Mouse (Mus musculus) MEL (cell line): ENCODE measurements around the gene Mylk4.

Experiments used
- E2F4 ChIP-seq: IDR thresholded peaks from 2 replicates; pipeline ENCODE4 v1.6.1; 2011; ENCODE audit warnings: low read depth, low read length, improper control_type of control experiment, borderline replicate concordance
- ETS1 ChIP-seq: IDR thresholded peaks from 2 replicates; pipeline ENCODE4 v1.6.1; 2012; ENCODE audit warnings: low read depth, mild to moderate bottlenecking, inconsistent platforms, low read length, improper control_type of control experiment, moderate library complexity
- MAX ChIP-seq: IDR thresholded peaks from 2 replicates; pipeline ENCODE4 v1.6.1; 2011; ENCODE audit warnings: low read length, improper control_type of control experiment
- NRF1 ChIP-seq: IDR thresholded peaks from 2 replicates; pipeline ENCODE4 v1.6.1; 2014; ENCODE audit warnings: low read depth, mild to moderate bottlenecking, inconsistent platforms, low read length, improper control_type of control experiment, moderate library complexity; ENCODE audit not compliant: poor library complexity, insufficient read depth, severe bottlenecking
- POLR2AphosphoS2 ChIP-seq: IDR thresholded peaks from 2 replicates; pipeline ENCODE4 v1.6.1; 2011; ENCODE audit warnings: low read length, improper control_type of control experiment
- SIN3A ChIP-seq: IDR thresholded peaks from 2 replicates; pipeline ENCODE4 v1.6.1; 2012; ENCODE audit warnings: low read length, improper control_type of control experiment, inconsistent platforms

- TF ChIP-seq E2F4 (no peak), ETS1 (no peak), POLR2AphosphoS2 (no peak), SIN3A (no peak), MAX (no peak), NRF1 (no peak)
Observed at GRCm38 (mm10) chr13:32668296-32668695, 115.5 kb downstream of the Mylk4 start.
